Mouse (Mus musculus) right cerebral cortex, postnatal 10 days (tissue): ENCODE measurements around the gene Dnajc11.

Source experiments
- DNase-seq, 2 experiments: peaks; one replicate each; pipeline ENCODE4 v3.0.0; 2021; ENCODE audit warnings: low spot score in 2 of 2

The Dnajc11 gene

DNA sequence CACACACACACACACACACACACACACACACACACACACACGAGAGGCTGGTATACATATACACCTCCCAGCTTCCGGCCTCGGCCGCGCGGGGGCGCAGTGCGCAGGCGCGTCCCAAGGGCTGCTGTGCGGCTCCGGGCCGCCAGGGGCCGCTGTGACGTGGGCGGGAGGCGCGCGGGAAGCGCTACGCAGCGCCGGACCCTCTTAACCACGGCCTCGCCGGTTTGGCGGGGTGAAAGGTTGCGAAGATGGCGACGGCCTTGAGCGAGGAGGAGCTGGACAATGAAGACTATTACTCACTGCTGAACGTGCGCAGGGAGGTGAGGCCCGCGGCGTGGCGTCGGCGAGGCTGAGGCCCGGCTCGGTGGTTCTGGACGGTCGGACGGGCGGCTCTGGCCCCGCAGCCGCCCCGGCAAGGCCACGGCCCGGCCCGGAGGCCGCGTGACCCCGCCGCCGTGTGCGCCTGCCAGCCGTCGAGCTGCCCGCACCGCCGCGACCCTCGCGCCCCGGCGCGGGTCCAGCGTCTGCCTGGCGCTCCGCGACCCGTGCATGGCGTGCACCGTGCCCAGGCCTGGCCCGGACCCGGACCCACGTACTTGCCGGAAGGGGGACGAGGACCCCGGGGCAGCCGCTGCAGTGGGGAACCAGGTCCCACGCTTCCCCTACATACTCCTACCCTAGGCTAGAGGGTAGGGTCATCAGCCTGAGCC is at the start of gene Dnajc11:
Gene Dnajc11, plus strand, starts transcription at position 187 of the 710 bp plus-strand sequence.
- peak; percentile 94 for DNase-seq

DNA sequence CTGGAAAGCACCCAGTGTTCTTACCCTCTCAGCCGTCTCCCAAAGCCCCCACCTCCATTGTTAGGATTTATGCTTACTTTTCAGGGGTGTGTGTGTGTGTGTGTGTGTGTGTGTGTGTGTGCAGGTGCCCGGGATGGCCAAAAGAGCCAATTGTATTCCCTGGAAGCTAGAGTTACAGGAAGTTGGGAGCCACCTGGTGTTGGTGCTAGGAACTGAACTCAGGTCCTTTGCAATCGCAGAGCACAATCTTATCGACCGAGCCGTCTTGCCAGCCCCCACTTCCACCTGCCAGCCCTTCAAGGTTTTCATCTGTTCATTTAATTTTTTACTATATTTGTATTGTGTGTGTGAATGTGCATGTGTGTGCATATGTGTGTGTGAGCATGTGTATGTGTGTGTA is 40.2 kb upstream of the Dnajc11 start:
- DNase-seq = no peak

DNA sequence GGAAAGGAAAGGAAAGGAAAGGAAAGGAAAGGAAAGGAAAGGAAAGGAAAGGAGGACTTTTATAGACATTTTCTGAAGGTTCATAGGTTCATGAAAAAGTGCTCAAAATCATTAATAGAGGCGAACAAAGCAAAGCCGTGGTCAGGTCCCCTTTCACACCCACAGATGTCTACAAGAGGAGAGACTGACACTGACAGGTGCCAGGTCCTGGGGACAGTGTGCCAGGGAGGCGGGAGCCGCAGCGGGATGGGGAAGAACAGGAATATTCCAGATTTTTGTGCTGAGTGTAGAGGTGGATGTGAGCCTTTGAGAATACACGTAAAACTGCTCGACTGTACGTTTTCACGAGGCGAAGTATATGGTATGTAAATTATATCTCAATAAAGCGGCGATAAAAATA is 38.6 kb upstream of the Dnajc11 start:
- no peak for DNase-seq

DNA sequence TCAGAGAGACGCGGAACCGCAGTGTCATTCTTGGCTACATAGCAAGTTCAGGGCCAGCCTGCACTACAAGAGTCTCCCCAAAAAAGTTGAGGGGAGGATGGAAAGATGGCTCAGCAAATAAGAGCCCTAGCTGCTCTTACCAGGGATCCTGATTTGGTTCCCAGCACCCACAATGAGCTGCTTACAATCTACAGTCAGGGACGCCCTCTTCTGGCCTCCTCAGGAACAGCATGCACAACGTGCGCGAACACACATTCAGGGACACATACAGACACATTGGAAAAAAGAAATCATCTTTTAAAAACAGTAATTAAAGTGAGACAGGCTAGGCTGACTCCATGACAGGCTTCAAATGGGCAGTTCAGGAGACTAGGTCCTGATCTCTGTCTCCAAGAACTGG is 37.9 kb upstream of the Dnajc11 start:
- no peak for DNase-seq

DNA sequence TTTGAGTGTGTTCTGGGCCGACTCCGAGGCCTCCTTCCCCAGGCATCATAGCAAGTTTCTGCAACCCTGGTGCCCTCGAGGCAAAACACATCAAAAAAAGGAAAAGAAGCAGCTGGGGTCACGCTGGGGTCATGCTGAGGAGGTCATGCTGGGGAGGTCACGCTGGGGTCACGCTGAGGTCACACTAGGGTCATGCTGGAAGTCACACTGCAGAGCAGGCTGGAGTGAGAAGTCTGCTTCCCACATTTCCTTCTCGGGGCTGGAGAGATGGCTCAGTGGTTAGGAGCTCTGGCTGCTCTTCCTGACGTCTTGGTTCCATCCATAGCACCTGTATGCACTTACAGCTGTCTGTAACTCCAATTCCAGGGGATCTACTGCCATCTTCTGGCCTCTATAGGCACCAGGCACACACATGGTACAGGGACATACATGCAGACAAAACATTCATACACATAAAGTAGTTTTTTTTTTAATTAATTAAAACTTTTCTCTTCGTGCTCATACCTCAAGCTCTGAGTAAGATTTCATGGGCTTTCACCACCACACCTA is 36.3 kb upstream of the Dnajc11 start:
- DNase-seq = no peak

DNA sequence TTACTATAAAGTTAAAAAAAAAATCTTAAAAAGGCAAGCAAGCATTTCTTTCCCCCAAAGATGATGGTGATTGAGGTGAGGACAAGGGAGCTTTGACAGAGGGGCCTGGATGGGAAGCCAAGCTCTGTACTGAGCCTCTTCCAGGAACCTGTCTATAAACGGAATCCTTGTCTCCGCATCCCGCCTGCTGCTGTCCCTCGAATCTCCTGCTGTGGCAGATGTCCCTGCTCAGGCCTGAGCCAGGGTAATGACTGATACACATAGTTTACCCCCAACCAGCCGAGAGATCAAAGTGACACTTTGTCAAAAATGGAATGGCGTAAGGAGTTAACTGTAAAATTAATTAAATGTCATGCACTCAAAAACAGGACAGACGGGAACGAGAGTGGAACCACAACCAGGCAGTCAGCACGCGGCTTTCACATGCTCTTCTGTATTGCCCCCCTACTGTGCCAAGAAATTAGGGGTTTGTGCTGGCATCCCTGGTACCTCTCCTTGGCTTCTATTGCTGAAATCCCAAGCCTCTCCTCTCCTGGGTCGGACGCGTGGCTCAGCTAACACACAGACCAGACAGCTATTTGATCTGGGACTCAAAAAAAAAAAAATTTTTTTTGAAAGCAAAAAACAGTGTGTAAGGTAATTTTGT is 34.8 kb upstream of the Dnajc11 start:
- peak in 1 of 2 experiments; percentile 46 for DNase-seq

DNA sequence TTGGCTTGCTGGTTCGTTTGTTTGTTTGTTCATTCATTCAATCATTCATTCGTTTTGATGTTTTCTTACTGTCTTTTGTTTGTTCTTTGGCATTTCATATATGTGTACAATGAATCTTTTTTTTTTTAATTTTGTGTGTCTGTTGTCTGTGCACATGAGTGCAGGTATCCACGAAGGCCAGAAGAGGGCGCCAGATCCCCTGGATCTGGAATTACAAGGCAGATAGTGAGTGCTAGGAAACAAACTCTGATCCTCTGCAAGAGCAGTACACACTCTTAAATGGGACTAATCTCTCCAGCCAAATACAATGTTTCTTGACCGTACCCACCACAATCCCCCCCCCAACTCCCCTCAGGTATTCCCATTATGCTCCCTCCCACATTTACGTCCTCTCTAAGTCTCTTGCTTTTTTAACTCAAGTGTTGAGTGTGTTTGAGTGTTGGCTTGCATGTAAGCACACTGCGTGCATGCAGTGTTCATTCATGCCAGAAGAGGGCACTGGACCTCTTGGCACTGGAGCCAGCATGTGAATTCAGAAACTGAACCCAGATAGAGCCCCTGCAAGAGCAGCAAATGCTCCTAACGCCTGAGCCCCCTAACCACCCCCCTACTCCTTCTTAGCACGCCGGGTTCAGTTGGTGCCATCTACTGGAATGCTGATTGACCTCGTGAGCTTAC is 33.6 kb upstream of the Dnajc11 start:
- DNase-seq = no peak

DNA sequence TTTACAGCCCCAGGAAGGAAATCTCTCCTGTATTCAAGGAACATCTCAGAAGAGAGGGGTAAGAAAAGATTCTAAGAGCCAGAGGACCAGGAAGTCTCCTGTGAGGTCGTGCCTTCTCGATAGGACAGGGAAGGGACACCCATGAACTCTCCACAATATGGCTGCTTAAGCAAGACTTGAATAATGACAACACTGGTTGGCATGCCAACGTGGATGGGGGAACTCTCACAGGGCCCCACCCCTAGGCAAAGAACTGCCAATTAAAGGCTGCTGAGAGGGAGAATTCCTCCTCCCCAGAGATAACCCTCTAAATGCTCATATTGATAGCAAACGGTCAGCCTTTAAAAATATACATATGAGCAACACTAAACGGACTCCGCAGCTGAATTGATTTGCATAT is 32.8 kb upstream of the Dnajc11 start:
- DNase-seq = no peak

DNA sequence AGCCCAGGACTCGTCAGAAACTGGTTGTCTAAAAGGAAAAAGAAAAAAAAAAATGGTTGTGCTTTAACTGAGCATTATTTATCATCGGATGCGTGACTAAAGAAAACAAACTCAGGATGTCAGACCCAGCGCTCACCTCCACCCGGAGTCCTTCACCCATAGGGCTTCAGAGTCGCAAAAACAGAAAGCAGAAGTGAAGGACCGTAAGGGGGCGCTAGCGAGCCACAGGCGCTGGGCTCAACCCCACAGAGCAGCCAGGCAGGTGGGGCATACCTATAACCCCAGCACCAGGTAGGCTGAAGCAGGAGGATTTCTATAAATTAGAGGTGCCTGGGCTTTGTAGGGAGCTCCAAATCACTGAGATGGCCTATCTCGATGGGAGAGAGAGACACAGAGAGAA is 32.1 kb upstream of the Dnajc11 start:
- DNase-seq = no peak

DNA sequence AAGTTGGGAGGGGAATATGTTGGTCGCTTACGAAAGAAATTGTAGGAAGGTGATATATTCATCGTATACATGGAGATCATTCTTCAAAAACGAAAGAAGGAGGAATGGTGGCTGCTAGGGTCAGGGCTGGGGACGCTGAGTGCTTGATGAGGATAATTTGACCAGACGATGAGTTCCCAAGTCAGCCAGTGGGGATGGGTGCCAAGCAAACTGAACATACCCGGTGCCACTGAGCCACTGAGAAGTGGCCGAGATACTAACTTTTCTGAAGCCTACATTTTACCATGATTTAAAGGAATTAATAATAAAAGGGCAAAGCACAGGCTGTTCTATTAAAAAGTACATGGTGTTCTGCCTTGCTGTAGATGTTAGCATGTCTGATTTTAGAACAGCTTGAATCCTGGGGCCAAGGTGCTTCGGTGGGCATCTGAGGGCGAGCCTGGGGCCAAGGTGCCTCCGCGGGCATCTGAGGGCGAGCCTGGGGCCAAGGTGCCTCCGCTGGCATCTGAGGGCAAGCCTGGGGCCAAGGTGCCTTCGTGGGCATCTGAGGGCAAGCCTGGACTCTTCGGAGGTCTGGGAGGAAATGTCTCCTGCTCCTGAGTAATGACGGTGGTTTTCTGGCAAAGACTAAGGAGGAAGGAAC is 31.3 kb upstream of the Dnajc11 start:
- DNase-seq = no peak

DNA sequence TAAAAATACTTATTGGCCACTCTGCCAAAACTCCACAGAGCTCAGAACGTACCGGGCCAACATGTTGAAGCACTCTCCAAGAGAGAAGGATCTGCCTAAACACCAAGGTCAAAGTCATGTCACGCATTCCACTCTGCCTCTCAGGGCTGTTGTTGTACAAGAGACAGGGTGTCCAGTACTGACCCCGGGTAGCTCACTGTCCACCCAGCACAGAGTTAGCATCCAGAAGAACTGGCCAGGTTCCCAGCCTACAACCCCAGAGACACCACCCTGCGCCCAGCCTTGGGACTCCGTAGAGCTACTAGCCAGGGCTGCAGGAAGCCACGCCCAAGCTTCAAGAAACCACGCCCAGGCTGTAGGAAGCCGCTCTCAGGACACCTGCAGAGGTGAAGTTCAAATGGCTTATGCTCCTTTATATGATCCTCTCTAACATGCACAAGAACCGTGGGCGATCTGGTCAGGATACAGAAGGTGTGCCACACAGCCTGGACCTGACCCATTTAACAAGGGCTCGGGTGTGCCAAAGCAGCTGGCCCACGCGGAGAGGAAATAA is 30.7 kb upstream of the Dnajc11 start:
- no peak for DNase-seq

DNA sequence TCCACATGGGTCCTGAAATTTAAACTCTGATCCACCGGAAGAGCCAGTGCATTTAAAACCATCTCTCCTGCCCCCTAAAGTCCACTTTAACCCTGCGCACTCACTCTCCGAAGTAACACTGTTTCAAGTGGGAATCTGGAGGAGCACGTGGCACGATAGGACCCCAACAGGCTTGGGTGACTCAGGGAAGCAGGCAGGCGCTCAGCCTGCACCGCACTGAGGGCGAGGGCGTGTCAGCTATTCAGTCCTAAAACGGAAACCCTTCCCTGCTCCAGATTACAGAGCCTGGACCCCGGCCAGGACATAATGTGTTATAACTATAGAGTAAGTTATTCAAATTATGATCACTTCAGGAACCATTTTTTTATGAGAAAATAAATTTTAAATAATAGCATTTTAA is 29.4 kb upstream of the Dnajc11 start:
- DNase-seq = no peak

DNA sequence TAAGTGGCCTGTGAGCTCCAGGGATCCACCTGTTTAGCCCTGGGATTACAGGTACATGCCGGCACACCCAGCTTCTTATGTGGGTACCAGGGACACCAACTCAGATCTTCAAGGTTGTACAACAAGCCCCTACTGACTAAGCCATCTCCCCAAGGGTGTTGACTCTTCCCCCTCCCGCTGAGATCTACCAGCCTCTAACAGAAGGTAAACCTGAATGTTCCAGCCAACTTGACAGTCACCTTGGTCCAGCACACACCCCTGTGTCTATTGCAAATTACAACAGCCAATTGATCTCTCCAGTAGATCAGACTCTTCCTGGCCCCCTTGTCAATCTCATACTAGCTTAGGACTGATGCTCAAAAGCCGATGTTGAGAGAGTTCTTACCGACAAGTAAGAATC is 27.9 kb upstream of the Dnajc11 start:
- no peak for DNase-seq

DNA sequence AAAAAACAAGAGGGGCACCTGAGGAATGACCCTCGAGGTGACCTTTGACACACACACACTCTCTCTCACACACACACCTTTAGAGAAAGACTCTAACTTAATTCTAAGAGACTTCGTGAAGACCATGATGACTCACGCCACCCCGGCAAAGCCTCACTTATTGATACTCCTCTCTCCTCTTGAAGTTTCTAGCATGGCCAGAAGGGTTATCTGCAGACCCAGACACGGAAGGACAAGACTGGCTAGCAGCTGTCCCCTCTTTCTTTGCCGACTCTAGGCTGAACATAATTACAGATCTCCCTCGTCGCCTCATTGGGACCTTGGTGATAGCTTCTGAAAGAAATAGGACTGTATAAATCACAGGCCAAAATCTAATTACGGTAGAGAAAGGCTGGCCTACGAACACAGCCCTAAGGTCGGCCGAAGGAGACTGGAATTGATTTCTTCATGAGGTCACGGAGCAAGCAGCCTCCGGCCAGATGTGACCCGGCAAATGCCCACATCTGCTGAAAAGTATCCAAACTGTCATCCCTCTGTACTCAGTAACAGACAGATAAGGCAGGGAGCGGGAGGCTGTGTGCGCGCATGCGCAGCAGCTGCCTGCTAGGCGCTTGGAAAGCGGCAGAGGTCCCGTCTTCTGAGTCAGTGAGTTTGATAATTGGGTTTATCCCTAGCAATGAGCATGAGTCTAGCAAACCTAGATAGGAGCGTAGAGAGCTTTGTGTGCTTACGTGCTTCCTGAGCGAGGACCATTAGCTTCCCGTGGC is 25.7 kb upstream of the Dnajc11 start:
- no peak for DNase-seq

DNA sequence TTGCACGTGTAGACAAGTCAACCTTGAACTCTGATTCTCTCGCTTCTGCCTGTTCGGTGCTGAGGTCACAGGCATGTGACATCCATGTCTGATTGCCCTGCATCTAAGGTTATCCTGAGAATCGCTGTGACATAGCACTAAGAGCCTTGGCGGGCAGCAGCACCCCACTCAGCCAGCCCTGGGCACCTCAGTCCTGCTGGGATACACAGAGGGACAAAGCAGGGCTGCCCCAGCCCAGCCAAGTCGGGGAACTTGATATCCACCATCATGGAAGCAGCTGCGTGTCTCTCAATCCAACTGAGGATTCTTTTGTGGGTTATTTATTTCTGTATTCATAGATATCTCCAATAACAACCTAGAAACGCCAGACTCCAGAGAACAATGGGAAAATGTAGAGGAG is 24.7 kb upstream of the Dnajc11 start:
- no peak for DNase-seq

DNA sequence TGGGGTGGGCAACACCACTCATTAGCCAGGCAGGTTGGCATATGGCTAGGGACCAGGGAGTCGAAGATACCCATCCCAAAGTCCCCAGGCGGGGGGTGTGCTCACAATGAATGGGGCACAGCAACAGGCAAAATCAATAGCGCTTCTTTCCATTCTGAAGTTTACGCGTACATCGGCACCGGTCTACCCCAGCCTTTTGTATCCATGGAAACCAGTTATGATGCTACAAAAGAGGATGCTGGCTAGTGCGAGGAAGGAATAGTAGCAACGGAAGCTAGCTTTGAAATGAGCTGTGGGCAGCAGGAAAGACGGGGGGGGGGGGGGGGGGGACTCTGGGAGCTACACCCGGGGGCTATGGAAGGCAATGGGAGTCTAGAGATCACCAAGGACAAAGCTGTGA is 17.2 kb upstream of the Dnajc11 start:
- DNase-seq = no peak

DNA sequence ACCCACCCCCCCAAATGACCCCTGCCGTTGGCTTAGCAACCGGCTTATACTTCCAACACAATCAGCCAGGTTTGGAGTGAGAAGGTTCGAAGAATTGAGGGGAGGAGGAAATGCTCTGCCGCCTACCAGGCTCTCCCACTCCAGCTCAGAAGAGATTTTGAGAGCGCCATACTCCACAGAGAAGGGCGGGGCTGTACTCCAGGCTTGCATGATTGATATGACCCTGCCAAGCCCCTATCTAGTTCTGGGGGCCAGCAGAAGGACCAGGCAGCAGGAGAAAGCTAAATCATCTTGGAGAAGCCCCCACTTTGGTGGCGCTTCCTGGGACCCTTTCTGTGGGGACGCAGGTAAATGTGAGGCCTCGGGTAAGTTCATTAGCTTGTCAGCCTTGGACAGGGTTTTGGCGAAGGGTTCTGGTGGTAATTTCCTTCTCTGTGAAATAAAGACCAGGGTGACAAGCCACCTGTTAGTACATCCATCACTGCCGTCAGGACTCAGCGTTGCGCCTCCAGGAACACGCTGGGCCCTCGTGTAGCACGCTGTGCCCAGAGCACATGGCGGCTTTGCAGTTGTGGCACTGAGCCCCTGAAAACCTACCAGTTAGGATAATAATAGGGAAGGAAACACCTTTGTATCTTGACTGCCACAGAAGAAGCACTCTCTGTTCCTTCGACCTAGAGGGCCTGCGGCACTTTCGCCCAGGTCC is 14.2 kb upstream of the Dnajc11 start:
- DNase-seq = no peak

DNA sequence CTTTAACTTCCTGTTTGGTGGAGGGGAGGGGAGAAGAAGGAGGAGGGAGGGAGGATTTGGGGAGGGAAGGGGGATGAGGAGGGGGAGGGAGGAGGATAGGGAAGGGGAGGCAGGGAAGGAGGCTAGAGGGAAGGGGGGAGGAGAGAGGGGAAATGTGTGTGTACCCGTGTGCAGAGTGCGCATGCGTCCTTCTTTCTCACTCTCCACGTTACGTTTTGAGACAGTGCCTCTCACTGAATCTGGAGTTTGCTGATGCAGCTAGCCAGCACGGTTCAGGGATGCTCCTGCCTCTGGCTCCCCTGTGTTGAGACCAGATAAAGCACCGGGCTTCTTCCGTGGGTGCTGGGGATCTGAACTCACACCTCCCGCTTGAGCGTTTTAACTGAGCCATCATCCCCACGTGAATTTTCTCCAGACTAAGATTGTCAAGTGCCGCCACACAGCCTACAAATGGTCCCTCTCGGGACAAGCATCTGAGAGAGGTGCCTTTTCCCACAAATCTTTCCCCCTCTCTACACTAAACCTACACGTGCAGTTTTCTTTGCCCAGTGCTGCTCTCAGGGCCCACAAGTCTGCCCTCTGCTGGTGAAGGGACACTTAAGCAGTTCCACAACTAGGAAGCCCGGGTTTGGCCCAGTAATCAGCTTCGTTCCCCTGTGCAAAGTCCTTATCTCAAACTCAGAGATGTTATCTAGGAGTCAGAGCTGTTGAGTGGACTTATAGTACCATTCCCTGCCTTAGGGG is 13.4 kb upstream of the Dnajc11 start:
- peak; percentile 51 to 78 for DNase-seq

DNA sequence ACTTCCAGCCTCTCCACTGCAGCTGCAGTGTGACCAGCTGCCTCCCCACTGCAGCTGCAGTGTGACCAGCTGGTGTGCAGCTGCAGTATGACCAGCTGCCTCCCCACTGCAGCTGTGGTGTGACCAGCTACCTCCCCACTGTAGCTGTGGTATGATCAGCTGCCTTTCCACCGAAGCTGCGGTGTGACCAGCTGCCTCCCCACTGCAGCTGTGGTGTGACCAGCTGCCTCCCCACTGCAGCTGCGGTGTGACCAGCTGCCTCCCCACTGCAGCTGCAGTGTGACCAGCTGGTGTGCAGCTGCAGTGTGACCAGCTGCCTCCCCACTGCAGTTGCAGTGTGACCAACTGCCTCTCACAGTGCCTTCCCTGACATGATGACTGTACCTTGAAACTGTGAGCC is 11.4 kb upstream of the Dnajc11 start:
- no peak for DNase-seq
